Mouse (Mus musculus): ENCODE results near the gene Srgap2.

The Srgap2 gene

DNA sequence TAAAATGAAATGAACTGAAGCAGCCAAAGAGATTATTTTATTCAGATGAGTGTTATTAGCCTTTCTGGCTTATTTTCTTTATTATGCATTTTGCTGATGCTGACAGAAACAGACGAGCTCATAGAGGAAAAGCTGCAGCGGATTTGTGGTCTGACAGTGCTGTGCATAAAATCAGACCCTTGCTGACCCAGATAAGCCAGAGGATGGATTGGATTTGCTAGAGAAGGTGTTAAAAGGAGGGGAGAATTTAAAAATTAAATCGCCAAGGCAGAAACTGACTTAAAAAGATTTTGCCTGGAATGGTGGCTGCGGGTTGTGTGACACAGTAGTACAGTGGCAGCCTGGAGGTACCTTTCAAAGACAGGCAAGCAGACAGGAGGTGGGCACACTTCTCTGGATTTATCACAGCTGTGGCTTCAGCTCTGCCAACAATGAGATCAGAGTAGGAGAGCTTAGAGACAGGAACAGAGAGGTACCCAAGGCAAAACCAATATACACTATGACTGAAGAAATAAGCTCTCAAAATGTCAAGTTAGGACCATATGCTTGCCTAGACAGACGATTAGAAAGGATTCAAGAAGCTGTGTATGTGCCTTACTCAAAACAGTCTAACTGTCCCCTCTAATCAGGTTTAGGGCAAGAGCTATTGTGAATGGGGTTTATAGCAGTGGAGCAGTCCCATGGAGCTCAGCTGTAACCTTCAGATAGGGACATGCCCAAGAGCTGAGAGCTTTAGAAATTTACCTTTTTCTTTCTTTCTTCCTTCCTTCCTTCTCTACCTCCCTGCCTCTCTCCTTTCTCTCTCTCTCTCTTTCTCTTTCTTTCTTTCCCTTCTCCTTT is 109.1 kb downstream of the Srgap2 start:
- no peak for DNase-seq (ENCODE audit: low read depth, low spot score)

GRCm38 (mm10) chr1:131417059-131417750 is 109.9 kb downstream of the Srgap2 start:
- DNase-seq (ENCODE audit: low read depth, low spot score) = no peak

- DNase-seq (ENCODE audit: low read depth, low spot score) = no peak
Observed at GRCm38 (mm10) chr1:131403567-131403966, 123.6 kb downstream of the Srgap2 start.

DNA sequence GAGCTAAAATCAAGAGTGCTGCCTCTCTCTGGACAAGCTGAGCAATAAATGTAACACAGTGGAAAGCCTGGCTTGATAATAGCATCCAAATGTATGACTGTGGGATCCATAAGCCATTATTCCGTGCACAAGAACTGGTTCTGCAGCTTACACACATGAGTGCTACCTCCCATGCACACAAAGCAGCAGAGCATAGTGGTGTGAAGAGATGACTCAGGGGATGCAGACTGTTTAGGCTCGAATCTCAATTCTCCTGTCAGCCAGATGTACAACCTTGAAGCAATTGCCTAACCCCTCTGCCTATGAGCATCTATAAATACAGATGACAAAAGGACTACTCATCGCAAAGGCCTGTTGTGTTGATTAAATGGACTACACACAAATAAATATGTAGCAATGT is 126.3 kb downstream of the Srgap2 start:
- no peak for DNase-seq (ENCODE audit: low read depth, low spot score)

GRCm38 (mm10) chr1:131398181-131398580 is 129.0 kb downstream of the Srgap2 start:
- DNase-seq (ENCODE audit: low read depth, low spot score) = no peak

- DNase-seq (ENCODE audit: low read depth, low spot score) = no peak
Observed at GRCm38 (mm10) chr1:131384406-131384805, 142.7 kb downstream of the Srgap2 start.

DNA sequence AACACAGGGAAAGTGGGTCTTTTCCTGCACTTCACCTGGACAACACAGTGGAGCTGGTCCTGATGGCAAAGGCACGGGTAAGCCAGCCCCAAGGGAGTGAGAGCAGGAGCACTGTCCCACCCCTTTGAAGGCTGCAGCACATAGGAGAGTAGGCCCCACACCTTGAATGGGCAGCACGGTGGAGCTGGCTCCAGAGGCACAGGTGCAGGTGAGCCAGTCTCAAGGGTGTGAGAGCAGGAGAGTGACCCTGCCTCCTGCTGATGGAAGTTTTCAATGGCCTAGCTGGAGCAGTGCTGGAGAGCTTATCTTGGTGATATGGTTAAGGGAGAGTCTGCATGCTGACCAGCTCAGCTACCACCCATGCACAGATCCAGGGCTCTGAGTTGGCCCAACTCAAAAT is 145.0 kb downstream of the Srgap2 start:
- no peak for DNase-seq (ENCODE audit: low read depth, low spot score)

DNA sequence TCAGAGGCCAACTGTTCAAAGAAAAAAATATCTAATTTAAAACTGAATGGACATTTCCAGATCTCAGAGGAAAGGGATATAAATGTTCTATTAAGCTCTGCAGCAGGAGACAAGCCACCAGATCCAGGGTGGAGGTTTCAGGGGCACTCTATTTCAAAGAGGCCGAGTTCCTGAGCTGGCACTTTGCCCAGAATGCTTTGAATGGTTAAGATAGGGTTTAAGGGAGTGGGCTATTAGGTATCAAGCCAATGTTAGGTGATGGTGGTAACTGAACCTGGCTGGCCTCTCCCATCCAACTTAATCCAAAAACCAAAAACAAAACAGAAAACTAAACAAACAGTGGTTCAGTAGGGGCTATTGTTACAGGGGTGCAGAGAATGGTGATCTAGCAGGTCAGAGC is 146.9 kb downstream of the Srgap2 start:
- no peak for DNase-seq (ENCODE audit: low read depth, low spot score)

DNA sequence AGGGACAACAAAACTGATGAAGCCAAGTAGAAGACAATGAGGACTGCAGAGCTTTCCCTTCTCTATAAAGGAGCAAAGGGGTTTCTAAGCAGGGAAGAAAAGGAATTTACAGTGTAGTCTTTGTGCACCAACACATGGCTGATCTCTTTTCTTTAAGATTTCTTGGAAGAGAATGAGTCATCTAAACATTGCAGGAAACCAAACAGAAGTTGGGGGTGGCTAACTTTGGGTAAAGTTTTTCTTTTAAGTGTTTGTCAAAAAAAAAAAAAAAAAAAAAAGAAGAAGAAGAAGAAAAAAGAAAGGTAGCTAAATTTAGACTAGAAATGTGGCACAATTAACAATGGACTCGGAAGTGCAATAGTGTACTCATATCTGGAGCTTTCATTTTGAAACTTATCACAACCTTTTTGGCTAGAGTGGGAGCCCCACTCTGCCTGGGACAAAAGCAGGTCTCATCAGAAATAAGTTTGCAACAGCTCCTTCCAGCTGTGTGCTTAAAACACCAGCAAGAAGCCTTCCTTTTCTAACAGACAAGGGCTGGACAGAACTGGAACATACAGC is 148.2 kb downstream of the Srgap2 start:
- DNase-seq (ENCODE audit: low read depth, low spot score) = no peak

DNA sequence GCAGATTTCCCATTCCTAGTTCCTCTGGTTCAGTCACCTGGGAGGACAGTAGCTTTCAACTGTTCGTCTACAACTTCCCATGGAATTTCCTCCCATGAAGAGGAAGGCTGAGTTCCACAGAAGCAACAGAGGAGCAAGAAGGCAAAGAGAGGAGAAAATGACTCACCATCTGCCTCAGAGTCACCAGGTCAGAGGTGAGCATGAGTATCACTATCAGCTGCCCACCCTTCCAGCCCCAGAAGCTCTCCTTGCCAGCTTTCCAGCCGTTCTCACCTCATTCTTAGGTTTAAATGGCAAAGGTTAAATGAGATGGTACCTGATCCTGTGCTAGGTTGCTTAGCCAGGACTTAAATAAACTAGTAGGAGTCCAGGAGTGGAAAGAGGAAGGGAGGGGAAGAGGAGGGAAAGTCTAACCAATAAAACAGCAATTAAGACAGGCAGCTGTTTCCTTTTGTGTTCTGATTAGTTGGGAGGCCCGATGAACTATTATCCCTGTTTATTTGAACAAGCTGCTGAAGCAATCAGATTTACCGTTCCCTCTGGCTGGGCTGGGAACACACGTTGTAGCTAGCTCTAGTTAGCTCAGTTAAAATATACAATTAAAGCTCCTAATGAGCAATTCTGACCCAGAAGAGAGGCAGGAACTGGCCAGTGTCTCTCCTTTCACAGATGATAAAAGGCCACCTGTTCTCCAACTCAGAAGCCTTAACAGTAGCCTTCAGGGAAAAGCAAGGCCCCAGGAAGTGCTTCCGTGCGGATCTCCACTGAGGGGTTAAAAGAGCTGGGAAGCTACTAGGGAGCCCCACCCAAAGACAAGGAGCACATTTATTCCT is 148.9 kb downstream of the Srgap2 start:
- no peak for DNase-seq (ENCODE audit: low read depth, low spot score)

DNA sequence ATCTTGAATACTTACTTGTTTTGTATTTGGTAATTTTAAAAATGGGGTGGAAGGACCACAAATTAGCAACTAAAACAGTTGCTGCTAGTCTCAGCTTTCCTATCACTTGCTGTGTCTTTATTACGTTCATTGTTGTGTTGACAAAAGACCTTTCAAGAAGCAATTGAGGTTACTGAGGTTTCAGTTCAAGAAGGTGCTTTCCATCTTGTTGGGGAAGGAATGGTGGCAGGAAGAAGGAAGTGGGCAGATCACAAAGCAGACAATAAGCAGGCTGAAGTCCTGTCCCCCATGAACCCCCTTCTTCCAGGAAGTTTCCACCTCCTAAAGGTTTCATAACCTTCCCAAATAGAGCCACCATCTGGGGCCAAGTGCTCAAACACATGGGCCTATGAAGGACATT is 161.3 kb downstream of the Srgap2 start:
- no peak for DNase-seq (ENCODE audit: low read depth, low spot score)

GRCm38 (mm10) chr1:131364432-131364831 is 162.7 kb downstream of the Srgap2 start:
- DNase-seq (ENCODE audit: low read depth, low spot score) = no peak

GRCm38 (mm10) chr1:131363887-131364286 is 163.3 kb downstream of the Srgap2 start:
- DNase-seq (ENCODE audit: low read depth, low spot score) = no peak

DNA sequence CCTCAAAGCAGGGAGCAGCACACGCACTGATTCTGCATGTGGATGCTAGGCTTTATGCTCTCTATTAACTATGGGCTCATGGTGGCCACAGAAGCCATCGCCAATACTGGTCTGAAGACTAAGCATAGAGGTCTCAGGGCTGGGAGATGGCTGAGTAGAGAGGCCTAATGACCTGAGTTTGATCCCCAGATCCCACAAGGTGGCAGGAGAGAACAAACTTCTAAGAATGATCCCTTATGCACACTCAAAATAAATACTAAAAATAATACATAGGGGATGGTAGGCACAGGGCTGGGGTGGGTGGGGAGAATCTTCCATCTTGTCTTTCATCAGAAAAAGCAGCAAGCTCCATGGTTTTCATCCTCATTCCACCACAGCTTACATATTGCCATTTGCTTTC is 165.1 kb downstream of the Srgap2 start:
- no peak for DNase-seq (ENCODE audit: low read depth, low spot score)

DNA sequence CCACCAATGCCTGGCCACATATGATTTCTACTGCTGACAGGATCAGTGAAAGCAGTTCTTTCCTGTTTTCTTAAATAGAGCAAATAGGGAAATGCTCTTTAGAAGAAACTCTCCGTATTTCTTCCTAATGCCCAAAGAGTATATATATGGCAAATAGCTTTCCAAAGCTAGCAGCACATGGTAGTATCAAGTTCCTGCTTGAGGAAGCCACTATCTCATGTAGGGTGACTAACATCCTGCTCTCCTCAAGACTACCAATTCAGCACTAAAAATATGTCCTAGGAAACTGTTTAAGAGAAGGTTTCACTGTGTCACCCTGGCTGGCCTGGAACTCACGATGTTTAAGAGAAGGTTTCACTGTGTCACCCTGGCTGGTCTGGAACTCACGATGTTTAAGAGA is 166.4 kb downstream of the Srgap2 start:
- no peak for DNase-seq (ENCODE audit: low read depth, low spot score)

DNA sequence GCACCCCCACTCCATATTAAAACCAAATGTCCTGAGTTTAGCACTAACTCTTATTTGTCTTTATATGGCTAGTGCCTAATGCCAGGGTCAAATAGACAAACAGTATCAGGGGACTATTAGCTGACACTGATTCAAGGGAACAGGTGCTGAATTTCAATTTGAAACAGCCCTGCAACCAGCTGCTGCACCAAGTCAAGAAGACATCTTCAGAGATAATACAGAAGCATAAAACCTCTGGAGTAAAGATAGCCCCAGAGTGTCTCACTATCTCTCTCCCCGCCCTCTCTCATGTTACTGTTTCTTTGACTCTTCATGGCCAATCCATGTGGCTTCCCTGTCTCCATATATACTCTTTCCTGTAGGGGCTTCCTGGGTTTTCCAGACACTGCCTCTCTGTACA is 167.5 kb downstream of the Srgap2 start:
- no peak for DNase-seq (ENCODE audit: low read depth, low spot score)

DNA sequence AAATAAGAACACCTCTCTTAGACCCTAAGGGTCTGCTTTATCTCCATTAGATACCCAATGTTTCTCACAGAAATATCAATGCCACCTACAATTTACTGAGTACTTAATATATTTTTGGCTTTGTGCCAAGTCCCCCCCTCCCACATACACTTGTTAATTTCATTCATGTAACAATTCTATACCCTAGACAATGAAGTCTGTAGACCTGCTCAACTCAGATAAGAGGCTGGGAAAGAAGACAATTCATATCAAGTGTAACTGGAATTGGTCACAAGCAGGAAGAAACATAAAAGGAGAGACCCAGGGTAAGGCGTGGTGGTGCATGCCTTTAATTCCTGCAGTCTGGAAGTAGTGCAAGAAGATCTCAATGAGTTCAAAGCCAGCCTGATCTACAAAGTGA is 169.9 kb downstream of the Srgap2 start:
- no peak for DNase-seq (ENCODE audit: low read depth, low spot score)

DNA sequence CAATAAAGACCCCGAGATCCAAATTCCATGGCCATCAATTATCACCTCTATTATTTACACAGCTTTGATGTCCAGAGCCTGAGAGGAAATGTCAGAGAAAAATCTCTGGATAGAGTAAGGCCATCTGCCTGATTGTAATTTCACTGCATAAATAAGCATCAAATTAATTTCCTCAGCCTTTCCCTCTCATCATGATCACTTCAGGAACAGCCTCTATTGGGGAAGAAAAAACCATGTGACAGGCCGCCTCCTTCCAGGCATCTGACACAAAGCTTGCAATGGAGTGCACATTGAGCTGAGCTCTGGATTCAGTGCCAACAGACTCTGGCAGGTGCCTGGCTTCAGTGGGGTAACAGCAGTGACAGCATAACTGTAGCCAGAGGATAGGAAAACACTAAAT is 175.7 kb downstream of the Srgap2 start:
- DNase-seq (ENCODE audit: low read depth, low spot score) = peak; percentile 78

GRCm38 (mm10) chr1:131349993-131350510 is 177.1 kb downstream of the Srgap2 start:
- DNase-seq (ENCODE audit: low read depth, low spot score) = no peak

DNA sequence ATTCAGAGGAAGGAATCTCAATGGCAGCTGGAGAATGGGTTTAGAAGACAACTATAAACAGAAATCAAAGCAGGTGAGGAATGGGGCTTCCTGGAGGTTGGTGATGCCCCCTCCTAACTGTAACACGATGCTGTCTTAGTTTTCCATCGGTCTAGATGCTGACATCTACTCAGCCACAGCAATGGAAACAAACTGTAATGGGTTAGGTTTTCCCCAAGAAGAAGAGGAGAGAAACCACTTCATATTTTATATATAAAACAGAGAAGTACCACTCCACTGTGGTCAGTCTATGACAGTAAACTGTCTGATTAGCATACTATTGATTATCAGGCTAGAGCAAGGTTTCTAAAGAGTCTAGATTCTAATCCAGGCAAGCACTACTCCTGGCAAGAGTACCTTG is 179.4 kb downstream of the Srgap2 start:
- DNase-seq (ENCODE audit: low read depth, low spot score) = no peak

DNA sequence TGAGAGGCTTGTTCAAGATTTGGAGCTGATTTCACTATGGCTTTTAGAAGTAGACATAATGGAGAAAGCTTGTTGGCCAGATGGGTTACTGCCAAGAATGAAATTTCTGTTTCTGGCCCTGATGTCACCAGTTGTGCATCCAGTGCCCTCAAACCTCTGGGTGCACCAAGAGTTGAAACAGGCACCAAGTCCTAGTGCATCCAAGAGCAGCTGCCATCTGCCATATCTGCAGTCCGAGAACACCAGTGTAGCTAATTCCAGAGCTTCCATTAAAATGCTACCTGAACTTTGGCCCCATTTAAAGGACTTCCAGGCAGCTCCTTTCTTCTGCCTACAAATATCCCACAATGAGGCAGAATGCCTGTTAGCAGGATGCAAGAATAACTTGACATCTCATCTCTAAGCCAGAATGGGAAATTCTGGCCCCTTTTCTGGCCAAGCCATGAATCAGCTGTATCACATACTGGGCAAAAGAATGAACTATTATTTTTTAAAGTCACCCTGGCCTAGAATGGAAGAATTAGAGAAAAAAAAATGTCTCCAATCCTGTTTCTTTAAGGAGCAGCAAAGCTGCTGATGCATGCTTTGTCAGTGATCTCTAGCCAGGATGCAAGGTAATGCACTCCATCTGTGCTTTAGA is 180.1 kb downstream of the Srgap2 start:
- no peak for DNase-seq (ENCODE audit: low read depth, low spot score)

Measured in brain, embryonic 18.5 days (tissue).